Mouse (Mus musculus) lung, adult 2 months (tissue): ENCODE results near the gene Olfr1469. TPM values are rescaled to one million over a fixed set of nuclear protein-coding genes. Genes with fewer than 3 reads are reported as not detected.
"Not testable (repeated sequence)": the region's sequence is repeated elsewhere in the genome, so short reads cannot be mapped to it uniquely, and the experiment has no call there.

Experiments used
- DNase-seq: peaks from one replicate; pipeline ENCODE4 v3.0.0; 2022
- H3K4me1 ChIP-seq: fragments of 200-500 bp; 2 replicates; pipeline ENCODE4 v1.6.1; 2011; ENCODE audit warnings: low read length; ENCODE audit not compliant: control insufficient read depth, insufficient read depth
- H3K4me3 ChIP-seq: fragments of 200-500 bp; replicated peaks from 2 replicates; pipeline ENCODE3; 2011; ENCODE audit warnings: low read depth, mild to moderate bottlenecking, control low read depth, low read length; ENCODE audit errors: extremely low read depth
- CTCF ChIP-seq: fragments of 200-500 bp; IDR thresholded peaks from 2 replicates; pipeline ENCODE4 v1.5.1; 2011; ENCODE audit warnings: mild to moderate bottlenecking, low read length, control low read depth; ENCODE audit not compliant: insufficient read depth
- POLR2A ChIP-seq: fragments of 200-500 bp; IDR thresholded peaks from 2 replicates; pipeline ENCODE4 v1.6.1; 2011; ENCODE audit warnings: low read depth, mild to moderate bottlenecking, control low read depth, low read length, borderline replicate concordance; ENCODE audit errors: extremely low read depth
- WGBS: fragments of 180-500 bp; shearing (Covaris S2); methylation state at CpG from one replicate; pipeline ENCODE4 v1.1.7; 2018; 5-methylcytosine and 5-hydroxymethylcytosine counted together
- polyA plus RNA-seq: library from polyadenylated mRNA; depleted of rRNA; stranded (reverse); fragments of >200 nt; gene quantifications from 2 replicates; pipeline ENCODE4 v1.2.3, GENCODE M21; 2012; rRNA removed

The Olfr1469 gene
- not detected in 2 replicates for polyA plus RNA-seq

DNA sequence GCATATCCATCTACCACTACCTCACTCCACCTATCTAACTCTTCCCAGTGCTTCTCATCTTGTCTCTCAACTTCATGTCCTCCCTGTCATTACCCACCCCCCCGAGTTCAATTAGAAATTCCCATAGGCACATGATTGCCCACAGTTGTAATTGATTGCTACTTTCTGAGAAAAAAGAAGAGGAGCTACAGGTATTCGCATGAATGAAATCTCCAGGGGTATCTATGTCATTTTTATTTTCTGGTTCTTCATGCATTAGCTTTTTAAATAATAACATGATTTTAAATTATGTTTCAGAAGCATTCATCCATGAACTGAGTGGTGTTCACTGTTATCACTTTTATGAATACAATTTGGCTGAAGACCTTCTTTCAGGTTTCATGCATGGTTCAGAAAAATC, at the start of gene Olfr1469:
Olfr1469 (plus strand) TSS at position 301 of the 400 bp plus-strand sequence.
- TF ChIP-seq POLR2A (no peak), CTCF (no peak)
- H3K4me1 ChIP-seq, result no peaks in the 10 kb centered on the region
- DNase-seq, result no peak
- H3K4me3 ChIP-seq, result no peak within 1 kb of the TSS
- WGBS, result 51% methylated on average over 2 of the region's 2 CpGs

DNA sequence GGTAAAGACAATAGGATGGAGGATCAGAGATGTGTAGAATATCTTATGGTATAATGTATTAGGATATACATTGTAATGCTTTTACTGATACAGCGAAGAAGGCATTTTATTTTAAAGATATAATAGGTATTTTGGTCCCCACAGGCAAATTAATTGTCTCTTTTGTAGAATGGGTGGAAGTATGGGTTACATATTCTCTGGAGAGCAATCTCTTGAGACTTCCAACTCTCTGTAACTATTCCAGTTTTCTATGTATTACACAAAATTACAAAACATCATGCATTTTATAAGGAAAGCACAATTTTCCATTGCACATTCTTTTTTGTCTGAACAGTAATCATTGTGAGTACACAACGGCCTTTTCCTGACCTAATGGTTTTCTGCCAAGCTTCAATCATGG, 45.7 kb upstream of the Olfr1469 start, which contains the start of gene Olfr1467:
Olfr1467 (plus strand) TSS at position 301 of the 400 bp plus-strand sequence.
- no peak for DNase-seq
- 63% methylated on average over 2 of the region's 2 CpGs for WGBS
- no peaks in the 10 kb centered on the region for H3K4me1 ChIP-seq
- no peak within 1 kb of the TSS for H3K4me3 ChIP-seq
- TF ChIP-seq POLR2A, result no peak
- TF ChIP-seq CTCF, result no peak

DNA sequence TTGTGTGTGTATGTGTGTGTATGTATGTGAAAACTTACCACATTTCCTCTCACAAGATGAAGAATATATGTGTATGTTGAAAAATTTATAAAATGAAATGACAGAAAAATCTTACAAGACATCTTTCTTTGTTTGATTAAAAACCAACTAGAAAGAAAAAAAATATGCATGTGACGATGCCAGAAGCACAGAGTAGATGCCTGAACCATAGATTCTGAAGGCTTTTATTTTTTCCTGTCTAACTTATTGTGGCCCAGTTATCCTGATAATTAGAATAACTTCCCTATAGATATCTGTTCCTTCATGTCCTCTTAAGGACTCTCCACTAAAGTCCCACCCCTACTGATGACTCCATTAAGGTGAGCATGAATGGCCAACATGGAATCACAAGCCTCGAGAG, 35.5 kb downstream of the Olfr1469 start, which contains the start of gene Olfr1471:
Olfr1471 (plus strand) TSS at position 301 of the 400 bp plus-strand sequence.
- not testable (repeated sequence) for H3K4me3 ChIP-seq, H3K4me1 ChIP-seq, DNase-seq
- WGBS, result 58% methylated on average over 2 of the region's 2 CpGs

DNA sequence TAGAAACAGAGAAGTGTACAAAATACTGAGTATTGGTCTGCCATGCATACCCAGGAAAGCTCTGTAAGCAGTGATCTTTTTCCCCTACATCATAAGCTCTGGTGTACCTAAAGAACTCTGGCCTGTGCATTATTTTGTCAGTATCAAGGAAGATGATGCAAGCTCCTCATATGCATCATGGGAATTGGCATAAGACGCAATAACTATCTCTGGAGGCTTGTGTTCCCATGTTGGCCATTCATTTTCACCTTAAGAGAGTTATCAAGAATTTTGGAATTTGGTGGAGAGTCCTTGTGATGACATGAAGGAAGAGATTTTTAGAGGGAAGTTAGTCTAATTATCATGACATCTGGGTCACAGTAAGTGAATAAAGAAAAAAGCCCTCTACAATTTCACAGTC, 48.3 kb downstream of the Olfr1469 start, which contains the start of gene Olfr1472:
Olfr1472 (minus strand) TSS at position 101 of the 400 bp plus-strand sequence.
- Histone ChIP-seq H3K4me1 (no peaks in the 10 kb centered on the region), H3K4me3 (no peak within 1 kb of the TSS)
- 69% methylated on average over 1 of the region's 1 CpGs for WGBS
- no peak for DNase-seq
- no peak for TF ChIP-seq CTCF
- TF ChIP-seq POLR2A, result no peak

Other genes with a start within 250 kb of the Olfr1469 start
- not detected in 2 replicates for gene Olfr1461, start 244.8 kb upstream of the Olfr1469 start, polyA plus RNA-seq
- not detected in 2 replicates for gene Olfr1462, start 222.1 kb upstream of the Olfr1469 start, polyA plus RNA-seq
- gene Olfr1463, start 176.5 kb upstream of the Olfr1469 start, polyA plus RNA-seq, result not detected in 2 replicates
- not detected in 2 replicates for gene Olfr1465, start 92.3 kb upstream of the Olfr1469 start, polyA plus RNA-seq
- not detected in 2 replicates for gene Olfr1466, start 69.0 kb upstream of the Olfr1469 start, polyA plus RNA-seq
- not detected in 2 replicates for gene Olfr1467, start 45.6 kb upstream of the Olfr1469 start, polyA plus RNA-seq
- gene Olfr1471, start 35.6 kb downstream of the Olfr1469 start, polyA plus RNA-seq, result not detected in 2 replicates
- gene Olfr1472, start 48.2 kb downstream of the Olfr1469 start, polyA plus RNA-seq, result not detected in 2 replicates
- not detected in 2 replicates for gene Olfr1474, start 61.7 kb downstream of the Olfr1469 start, polyA plus RNA-seq
- gene Olfr1475, start 72.3 kb downstream of the Olfr1469 start, polyA plus RNA-seq, result not detected in 2 replicates
- gene Olfr1477, start 92.7 kb downstream of the Olfr1469 start, polyA plus RNA-seq, result not detected in 2 replicates
- not detected in 2 replicates for gene Olfr1480, start 120.1 kb downstream of the Olfr1469 start, polyA plus RNA-seq
- gene Olfr1484, start 175.7 kb downstream of the Olfr1469 start, polyA plus RNA-seq, result not detected in 2 replicates
- gene Olfr1487, start 209.5 kb downstream of the Olfr1469 start, polyA plus RNA-seq, result not detected in 2 replicates
- gene Olfr1489, start 223.8 kb downstream of the Olfr1469 start, polyA plus RNA-seq, result not detected in 2 replicates
- not detected in 2 replicates for gene Olfr1490, start 243.2 kb downstream of the Olfr1469 start, polyA plus RNA-seq